Mouse (Mus musculus) macrophage (primary cell): ENCODE data around the gene Ssna1. TPM values are rescaled to one million over a fixed set of nuclear protein-coding genes. Genes with fewer than 3 reads are reported as not detected.
"Not testable (repeated sequence)": the region's sequence is repeated elsewhere in the genome, so short reads cannot be mapped to it uniquely, and the experiment has no call there.

Experiments used
- H3K27ac ChIP-seq: fragments of 350-480 bp; formaldehyde crosslinking; 2 replicates; pipeline ENCODE4 v1.9.0; 2021
- H3K36me3 ChIP-seq: fragments of 350-480 bp; formaldehyde crosslinking; 2 replicates; pipeline ENCODE4 v1.9.0; 2021; ENCODE audit errors: inconsistent target
- H3K4me3 ChIP-seq: fragments of 350-480 bp; formaldehyde crosslinking; 2 replicates; pipeline ENCODE4 v1.9.0; 2021; ENCODE audit errors: inconsistent target
- H3K79me2 ChIP-seq: fragments of 350-480 bp; formaldehyde crosslinking; 2 replicates; pipeline ENCODE4 v1.9.0; 2021; ENCODE audit errors: inconsistent target
- WGBS: methylation state at CpG from one replicate; pipeline ENCODE4 v1.1.7; 2026; ENCODE audit warnings: inconsistent platforms; ENCODE audit not compliant: missing documents; 5-methylcytosine and 5-hydroxymethylcytosine counted together
- polyA plus RNA-seq: library from polyadenylated mRNA; stranded (reverse); fragments of 250-400 nt; gene quantifications from 3 replicates; pipeline ENCODE4 v1.2.4, GENCODE M21; 2018; ENCODE audit warnings: inconsistent platforms

Ssna1 gene
- polyA plus RNA-seq, 1 experiment from 2014 or later, result 26.0 TPM

DNA sequence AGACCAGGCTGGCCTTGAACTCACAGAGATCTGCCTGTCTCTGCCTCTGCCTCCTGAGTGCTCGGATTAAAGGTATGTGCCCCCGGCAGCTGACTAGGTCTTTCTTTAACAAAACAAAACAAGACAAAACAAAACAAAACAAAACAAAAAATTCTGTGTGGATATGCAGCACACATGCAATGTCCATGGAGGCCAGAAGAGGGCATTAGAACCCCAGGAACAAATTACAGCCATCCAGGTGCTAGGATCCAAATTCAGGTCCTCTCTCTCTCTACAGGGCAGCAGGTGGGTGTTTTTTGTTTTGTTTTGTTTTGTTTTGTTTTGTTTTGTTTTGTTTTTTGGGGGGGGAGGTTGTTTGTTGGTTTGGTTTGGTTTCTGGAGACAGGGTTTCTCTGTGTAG lies 13.4 kb downstream of the Ssna1 start:
- no peak overlapping the region for H3K27ac ChIP-seq
- H3K36me3 ChIP-seq, result no peaks in the 10 kb centered on the region
- H3K4me3 ChIP-seq, result no peak overlapping the region
- WGBS, result 69% methylated on average over 2 of the region's 2 CpGs
- peaks cover 24% of the 10 kb centered on the region; the same call in 1 of the 2 replicates for H3K79me2 ChIP-seq

DNA sequence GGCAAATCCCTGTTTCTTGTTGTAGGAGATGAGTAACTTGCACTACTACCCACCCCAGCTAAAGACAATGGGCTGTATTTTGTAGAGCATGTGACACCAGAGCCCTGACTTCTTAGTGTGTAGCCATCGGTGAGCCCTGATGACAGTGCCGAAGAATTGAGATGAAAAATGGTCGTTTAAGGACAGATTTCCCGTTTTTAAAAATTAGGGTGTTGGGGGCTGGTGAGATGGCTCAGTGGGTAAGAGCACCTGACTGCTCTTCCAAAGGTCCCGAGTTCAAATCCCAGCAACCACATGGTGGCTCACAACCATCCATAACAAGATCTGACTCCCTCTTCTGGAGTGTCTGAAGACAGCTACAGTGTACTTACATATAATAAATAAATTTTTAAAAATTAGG lies 15.0 kb downstream of the Ssna1 start:
- WGBS, result 72% methylated on average over 2 of the region's 5 CpGs

GRCm38 (mm10) chr2:25256443-25257109 lies 15.7 kb downstream of the Ssna1 start:
- WGBS, result 36% methylated on average over 10 of the region's 12 CpGs
- peaks cover 19% of the 10 kb centered on the region; the same call in 1 of the 2 replicates for H3K79me2 ChIP-seq
- H3K27ac ChIP-seq, H3K36me3 ChIP-seq: not testable (repeated sequence)
- peak overlapping the region; percentile 90 for H3K4me3 ChIP-seq

More for the DNA sequence above, 15.0 kb downstream of the Ssna1 start:
- H3K79me2 ChIP-seq, result peaks cover 19% of the 10 kb centered on the region; the same call in 1 of the 2 replicates
- not testable (repeated sequence) for H3K36me3 ChIP-seq, H3K27ac ChIP-seq, H3K4me3 ChIP-seq

DNA sequence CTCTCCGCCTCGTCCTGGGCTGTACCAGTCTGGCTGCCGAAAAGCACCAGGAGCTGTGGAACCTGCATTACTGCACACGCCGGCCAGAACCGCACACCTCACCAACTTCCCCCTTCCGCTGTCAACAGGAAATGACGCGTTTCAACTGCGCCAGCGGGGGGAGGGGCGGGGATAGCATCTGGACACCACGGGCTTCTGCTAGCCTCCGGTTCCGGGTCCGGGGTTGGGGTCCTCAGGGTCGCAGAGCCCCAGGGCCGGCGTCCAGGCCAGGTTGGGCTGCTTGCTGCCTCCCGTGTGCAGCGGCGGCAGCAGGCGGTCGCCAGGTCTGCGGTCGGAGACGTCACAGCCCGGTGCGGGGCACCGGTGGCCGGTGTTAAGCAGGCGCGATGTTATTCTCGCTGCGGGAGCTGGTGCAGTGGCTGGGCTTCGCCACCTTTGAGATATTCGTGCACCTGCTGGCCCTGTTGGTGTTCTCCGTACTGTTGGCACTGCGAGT lies 16.9 kb downstream of the Ssna1 start, which contains the start of gene Tmem203:
TSS of gene Tmem203 (plus strand) at position 156 of the 496 bp plus-strand sequence.
- Histone ChIP-seq H3K79me2 (peaks cover 19% of the 10 kb centered on the region; the same call in 1 of the 2 replicates), H3K36me3 (peaks cover 15% of the 10 kb centered on the region), H3K27ac (peak within 1 kb of the TSS; percentile 38), H3K4me3 (peak within 1 kb of the TSS; percentile 90)
- WGBS, result under 1% methylated on average over 39 of the region's 39 CpGs

DNA sequence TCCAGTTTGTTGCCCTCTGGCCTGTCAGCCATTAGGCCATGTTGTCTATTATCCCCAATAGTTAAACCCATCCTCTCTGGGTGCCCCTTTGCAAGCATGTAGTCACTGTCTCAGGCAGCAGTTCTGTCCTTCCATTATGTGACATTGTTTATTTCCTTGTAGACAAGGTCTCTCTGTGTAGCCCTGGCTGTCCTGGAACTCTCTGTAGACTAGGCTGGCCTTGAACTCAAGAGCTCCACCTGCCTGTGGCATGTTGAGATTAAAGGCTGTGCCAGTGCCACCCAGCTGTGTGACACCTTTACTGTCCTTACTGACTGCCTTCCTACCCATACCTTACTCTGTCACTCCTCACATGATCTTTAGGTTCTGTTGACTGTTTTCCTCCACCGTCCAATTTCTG lies 19.9 kb downstream of the Ssna1 start:
- H3K4me3 ChIP-seq, result no peak overlapping the region
- 82% methylated on average over 1 of the region's 1 CpGs for WGBS
- peaks cover 19% of the 10 kb centered on the region; the same call in 1 of the 2 replicates for H3K79me2 ChIP-seq
- H3K27ac ChIP-seq, result no peak overlapping the region
- H3K36me3 ChIP-seq, result peaks cover 45% of the 10 kb centered on the region

GRCm38 (mm10) chr2:25246183-25247072 lies 25.8 kb downstream of the Ssna1 start, which contains the start of gene AL732309.1:
Gene AL732309.1 (minus strand): TSS chr2:25246863.
- Histone ChIP-seq H3K27ac (no peak within 1 kb of the TSS), H3K79me2 (no peaks in the 10 kb centered on the region), H3K36me3 (peaks cover 49% of the 10 kb centered on the region), H3K4me3 (no peak within 1 kb of the TSS)
- 86% methylated on average over 10 of the region's 10 CpGs for WGBS

- Histone ChIP-seq H3K27ac (no peak overlapping the region), H3K36me3 (peaks cover 26% of the 10 kb centered on the region; the same call in 1 of the 2 replicates), H3K79me2 (no peaks in the 10 kb centered on the region), H3K4me3 (no peak overlapping the region)
- WGBS, result 92% methylated on average over 4 of the region's 4 CpGs
These were observed 28.1 kb downstream of the Ssna1 start for GRCm38 (mm10) chr2:25244144-25244543.

- Histone ChIP-seq H3K79me2 (no peaks in the 10 kb centered on the region), H3K27ac (no peak overlapping the region), H3K36me3 (peaks cover 18% of the 10 kb centered on the region; the same call in 1 of the 2 replicates), H3K4me3 (no peak overlapping the region)
- WGBS, result 91% methylated on average over 8 of the region's 8 CpGs
These were observed 28.9 kb downstream of the Ssna1 start for GRCm38 (mm10) chr2:25243342-25243741.

DNA sequence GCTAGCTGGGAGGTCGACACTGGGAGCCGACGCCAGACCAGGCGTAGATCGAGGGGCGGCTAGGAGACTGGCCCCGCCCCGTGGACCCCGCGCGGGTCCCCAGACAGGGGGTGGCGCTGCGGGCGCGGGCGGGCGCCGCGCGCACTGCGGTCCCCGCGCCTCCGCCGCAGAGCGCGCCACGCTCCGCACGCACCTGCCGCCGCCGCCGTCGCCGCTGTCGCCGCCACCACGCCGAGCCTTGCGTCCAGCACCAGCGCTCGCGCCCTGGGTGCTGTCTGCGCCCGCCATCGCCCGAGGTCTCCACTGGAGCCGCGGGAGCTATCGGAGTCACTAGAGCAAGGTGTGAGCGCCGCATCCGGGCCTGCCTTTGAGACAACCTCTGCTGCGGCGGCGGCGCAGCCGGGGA lies 30.1 kb downstream of the Ssna1 start, which contains the start of the genes Rnf208 and Cysrt1:
TSS of gene Rnf208 (plus strand) at position 155 of the 406 bp plus-strand sequence.
TSS of gene Cysrt1 (minus strand) at position 352 of the 406 bp plus-strand sequence.
- Histone ChIP-seq H3K27ac (no peak within 1 kb of the TSS), H3K36me3 (peaks cover 6% of the 10 kb centered on the region; the same call in 1 of the 2 replicates), H3K4me3 (peak within 1 kb of the TSS; percentile 15; the same call in 1 of the 2 replicates), H3K79me2 (no peaks in the 10 kb centered on the region)
- under 1% methylated on average over 47 of the region's 59 CpGs for WGBS

DNA sequence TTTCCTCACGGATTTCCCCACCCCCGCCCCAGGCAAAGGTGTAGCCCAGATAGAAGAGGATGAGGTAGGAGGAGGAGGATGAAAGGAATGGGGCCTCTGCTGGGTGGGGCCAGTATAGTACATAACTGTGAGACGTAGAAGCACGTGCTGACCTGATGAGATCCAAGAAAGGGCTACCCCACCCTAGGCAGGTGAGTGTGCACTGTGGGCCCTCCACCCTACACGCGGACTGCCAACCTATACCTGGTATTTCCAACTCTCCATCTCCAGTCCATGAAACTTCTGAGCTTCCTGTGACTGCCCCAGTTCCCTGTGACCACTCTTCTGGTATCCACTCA lies 30.8 kb downstream of the Ssna1 start:
- Histone ChIP-seq H3K79me2 (no peaks in the 10 kb centered on the region), H3K27ac (no peak overlapping the region), H3K4me3 (no peak overlapping the region), H3K36me3 (peaks cover 2% of the 10 kb centered on the region; the same call in 1 of the 2 replicates)
- 29% methylated on average over 6 of the region's 6 CpGs for WGBS

- no peaks in the 10 kb centered on the region for H3K79me2 ChIP-seq
- WGBS, result 2% methylated on average over 29 of the region's 29 CpGs
These were observed 31.4 kb downstream of the Ssna1 start for GRCm38 (mm10) chr2:25240723-25241437.

GRCm38 (mm10) chr2:25240310-25240709 lies 31.9 kb downstream of the Ssna1 start:
- peak overlapping the region; percentile 15; the same call in 1 of the 2 replicates for H3K4me3 ChIP-seq
- no peak overlapping the region for H3K27ac ChIP-seq
- WGBS, result 64% methylated on average over 8 of the region's 8 CpGs
- no peaks in the 10 kb centered on the region for H3K79me2 ChIP-seq
- no peaks in the 10 kb centered on the region for H3K36me3 ChIP-seq

More at GRCm38 (mm10) chr2:25240723-25241437, 31.4 kb downstream of the Ssna1 start:
- no peaks in the 10 kb centered on the region for H3K36me3 ChIP-seq
- H3K4me3 ChIP-seq, result peak overlapping the region; percentile 15; the same call in 1 of the 2 replicates
- H3K27ac ChIP-seq, result no peak overlapping the region

GRCm38 (mm10) chr2:25239766-25240165 lies 32.5 kb downstream of the Ssna1 start:
- Histone ChIP-seq H3K4me3 (no peak overlapping the region), H3K27ac (no peak overlapping the region), H3K79me2 (no peaks in the 10 kb centered on the region), H3K36me3 (no peaks in the 10 kb centered on the region)
- WGBS, result 79% methylated on average over 3 of the region's 3 CpGs

DNA sequence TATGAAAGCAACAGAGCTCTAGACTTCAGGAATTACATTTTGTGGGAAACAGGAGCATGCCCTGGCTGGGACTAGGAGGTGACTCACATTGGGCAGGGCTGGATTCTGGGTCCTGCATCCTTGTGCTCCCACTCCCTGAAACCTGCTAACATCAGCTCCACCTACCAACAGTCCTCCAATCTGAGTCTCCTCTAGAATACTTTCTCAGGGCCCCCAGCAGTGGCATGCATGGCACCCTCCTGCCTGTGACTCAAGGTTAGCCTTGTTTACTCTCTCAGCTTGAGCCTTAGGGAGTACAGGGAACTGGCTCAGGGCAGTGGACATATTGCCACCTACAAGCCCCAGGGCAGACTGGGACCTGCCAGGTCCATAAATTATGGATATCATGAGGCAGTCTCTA lies 34.1 kb downstream of the Ssna1 start:
- Histone ChIP-seq H3K4me3 (no peak overlapping the region), H3K36me3 (no peaks in the 10 kb centered on the region), H3K27ac (no peak overlapping the region), H3K79me2 (no peaks in the 10 kb centered on the region)
